Mouse (Mus musculus) lung, adult 2 months (tissue): ENCODE results near the gene Hist1h2bb. TPM values are rescaled to one million over a fixed set of nuclear protein-coding genes. Genes with fewer than 3 reads are reported as not detected.
"Not testable (repeated sequence)": the region's sequence is repeated elsewhere in the genome, so short reads cannot be mapped to it uniquely, and the experiment has no call there.

Source experiments
- DNase-seq: peaks from one replicate; pipeline ENCODE4 v3.0.0; 2022
- H3K4me1 ChIP-seq: fragments of 200-500 bp; 2 replicates; pipeline ENCODE4 v1.6.1; 2011; ENCODE audit warnings: low read length; ENCODE audit not compliant: control insufficient read depth, insufficient read depth
- H3K4me3 ChIP-seq: fragments of 200-500 bp; replicated peaks from 2 replicates; pipeline ENCODE3; 2011; ENCODE audit warnings: low read depth, mild to moderate bottlenecking, control low read depth, low read length; ENCODE audit errors: extremely low read depth
- CTCF ChIP-seq: fragments of 200-500 bp; IDR thresholded peaks from 2 replicates; pipeline ENCODE4 v1.5.1; 2011; ENCODE audit warnings: mild to moderate bottlenecking, low read length, control low read depth; ENCODE audit not compliant: insufficient read depth
- POLR2A ChIP-seq: fragments of 200-500 bp; IDR thresholded peaks from 2 replicates; pipeline ENCODE4 v1.6.1; 2011; ENCODE audit warnings: low read depth, mild to moderate bottlenecking, control low read depth, low read length, borderline replicate concordance; ENCODE audit errors: extremely low read depth
- WGBS: fragments of 180-500 bp; shearing (Covaris S2); methylation state at CpG from one replicate; pipeline ENCODE4 v1.1.7; 2018; 5-methylcytosine and 5-hydroxymethylcytosine counted together
- polyA plus RNA-seq: library from polyadenylated mRNA; depleted of rRNA; stranded (reverse); fragments of >200 nt; gene quantifications from 2 replicates; pipeline ENCODE4 v1.2.3, GENCODE M21; 2012

Gene Hist1h2bb
- polyA plus RNA-seq, 1 experiment: 2.5 TPM

DNA sequence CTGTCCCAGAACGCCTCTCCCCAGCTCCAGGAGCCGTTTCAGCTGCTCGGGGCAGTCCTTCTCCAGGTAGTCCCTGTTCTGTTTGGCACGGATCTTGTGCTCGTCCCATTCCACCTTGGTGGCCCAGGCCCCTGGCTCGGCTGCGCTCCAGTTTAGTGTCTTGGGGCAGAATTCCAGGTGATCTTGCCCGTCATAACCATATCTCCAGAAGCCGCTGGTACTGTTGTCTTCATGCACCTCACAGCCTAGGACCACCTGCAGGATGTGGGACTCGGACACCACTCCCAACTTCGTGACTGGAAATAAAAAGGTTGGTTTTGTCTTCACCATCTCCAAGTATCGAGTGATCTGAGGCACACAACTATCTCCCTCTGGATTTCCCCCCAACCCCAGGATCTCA is 39.8 kb upstream of the Hist1h2bb start:
- TF ChIP-seq POLR2A (no peak), CTCF (no peak)
- WGBS: 95% methylated on average over 12 of the region's 12 CpGs
- no peak for DNase-seq
- Histone ChIP-seq H3K4me3 (no peak overlapping the region), H3K4me1 (peaks cover 2% of the 10 kb centered on the region; the same call in 1 of the 2 replicates)

DNA sequence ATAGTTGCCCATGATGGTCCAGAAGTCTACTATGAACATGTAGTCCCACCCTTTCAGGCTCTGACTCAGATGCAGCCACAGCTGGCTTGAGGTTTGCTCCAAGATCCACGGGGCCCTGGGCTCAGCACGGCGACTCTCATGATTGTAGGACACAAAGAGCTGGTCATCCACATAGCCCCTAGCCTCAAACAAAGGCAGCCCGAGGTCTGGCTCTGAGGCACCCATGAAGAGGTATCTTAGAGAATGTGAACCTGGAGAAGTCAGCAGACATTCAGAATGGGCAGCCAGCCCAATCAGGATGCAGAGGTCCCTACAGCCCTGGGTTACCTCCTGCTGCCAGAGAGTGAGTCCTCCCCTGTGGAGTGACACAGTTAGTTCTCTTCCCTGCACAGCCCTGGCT is 38.5 kb upstream of the Hist1h2bb start:
- no peak for DNase-seq
- WGBS: 87% methylated on average over 4 of the region's 4 CpGs
- TF ChIP-seq CTCF (no peak), POLR2A (no peak)

DNA sequence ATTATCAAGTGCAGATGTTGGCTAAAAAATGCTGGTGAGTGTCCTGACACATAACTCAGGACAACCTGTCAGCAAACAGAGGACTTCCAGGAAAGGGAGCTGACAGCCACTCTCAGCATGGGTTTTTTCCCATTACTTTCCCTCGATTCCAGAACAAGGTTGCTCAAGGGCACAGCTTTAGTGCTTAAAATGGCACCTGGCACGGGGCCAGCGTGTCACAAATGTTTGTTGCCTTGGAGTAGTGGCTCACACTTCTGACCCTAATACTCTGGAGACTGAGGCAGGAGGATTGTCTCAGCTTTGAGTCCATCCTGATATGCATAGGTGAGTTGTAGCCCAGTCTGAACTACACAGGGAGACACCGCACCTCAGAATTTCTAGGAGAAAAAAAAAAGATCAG is 37.9 kb upstream of the Hist1h2bb start:
- Histone ChIP-seq H3K4me3 (no peak overlapping the region), H3K4me1 (peaks cover 2% of the 10 kb centered on the region; the same call in 1 of the 2 replicates)
- TF ChIP-seq POLR2A (no peak), CTCF (no peak)
- 62% methylated on average over 4 of the region's 4 CpGs for WGBS
- DNase-seq: no peak

More for the DNA sequence above, 38.5 kb upstream of the Hist1h2bb start:
- Histone ChIP-seq H3K4me3 (no peak overlapping the region), H3K4me1 (peaks cover 2% of the 10 kb centered on the region; the same call in 1 of the 2 replicates)

DNA sequence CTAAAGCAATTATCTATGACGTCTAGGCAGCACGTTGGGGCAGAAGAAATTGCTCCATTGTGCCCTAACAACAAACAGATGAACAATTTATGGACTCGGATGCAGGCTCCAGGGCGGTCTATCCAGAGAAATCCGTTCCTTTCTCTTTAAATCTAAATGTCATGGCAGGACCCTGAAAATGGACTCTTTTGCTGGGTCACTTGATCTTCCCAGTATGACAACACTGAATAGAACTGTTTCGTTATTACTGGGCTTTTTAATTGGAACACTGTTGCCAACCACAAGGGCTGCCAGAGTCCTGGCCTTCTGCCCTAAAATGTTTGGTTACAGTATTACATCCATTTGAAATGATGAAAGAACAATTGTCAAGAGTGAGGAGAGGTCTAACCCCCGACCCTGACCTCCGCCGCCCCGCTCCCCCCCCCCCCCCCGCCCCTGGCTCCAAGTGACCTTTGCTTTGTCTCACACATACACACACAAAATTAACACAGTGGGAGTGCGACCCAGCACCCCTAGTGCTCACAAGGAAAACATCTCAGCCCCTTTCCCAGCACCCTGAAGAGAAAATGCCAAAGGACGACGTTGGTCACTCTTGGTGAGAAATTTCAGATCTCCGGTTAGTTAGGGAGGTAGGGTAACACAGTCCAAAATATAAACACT is 36.7 kb upstream of the Hist1h2bb start:
- TF ChIP-seq CTCF (no peak), POLR2A (no peak)
- 20% methylated on average over 15 of the region's 15 CpGs for WGBS
- DNase-seq: no peak
- peaks cover 2% of the 10 kb centered on the region; the same call in 1 of the 2 replicates for H3K4me1 ChIP-seq
- H3K4me3 ChIP-seq: peak overlapping the region; percentile 74

DNA sequence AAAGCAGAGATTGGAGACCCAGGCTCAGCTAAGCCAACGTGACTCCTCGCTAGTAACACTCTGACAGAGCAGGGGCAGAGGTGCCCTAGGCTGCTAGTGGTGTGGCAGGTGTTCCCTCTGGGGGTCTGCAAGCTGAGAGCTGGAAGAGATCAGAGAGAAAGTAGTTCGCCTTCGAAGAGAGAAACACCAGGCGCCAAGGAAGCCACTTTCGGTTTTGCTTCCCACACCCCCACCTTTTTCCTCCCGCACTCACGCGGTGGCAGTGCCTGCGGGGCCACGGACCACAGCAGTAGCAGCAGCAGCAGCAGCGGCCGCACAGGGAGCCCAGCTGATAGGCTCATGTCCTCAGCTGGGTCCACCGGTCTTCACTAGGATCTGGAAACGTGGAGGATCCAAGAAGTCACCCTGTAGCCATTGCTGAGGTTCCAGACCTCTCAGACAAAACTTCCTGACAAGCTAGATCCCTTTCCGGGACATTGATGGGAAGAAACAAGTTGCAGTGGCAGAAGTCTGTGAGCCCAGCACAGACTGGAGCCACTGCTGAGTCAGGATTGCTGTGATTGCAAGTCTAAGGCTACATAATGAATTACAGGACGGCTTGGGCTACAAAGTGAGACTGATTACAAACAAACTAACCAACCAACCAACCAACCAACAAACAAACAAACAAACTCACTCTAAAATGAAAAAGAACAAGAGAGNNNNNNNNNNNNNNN is 36.0 kb upstream of the Hist1h2bb start, which contains the start of gene Hfe:
Gene Hfe, minus strand, starts transcription at position 481 of the 716 bp plus-strand sequence.
- H3K4me3 ChIP-seq: peak within 1 kb of the TSS; percentile 74
- H3K4me1 ChIP-seq: peaks cover 2% of the 10 kb centered on the region; the same call in 1 of the 2 replicates
- peak; percentile 72; the same call in 1 of the 2 replicates for TF ChIP-seq POLR2A
- no peak for TF ChIP-seq CTCF
- WGBS: 1% methylated on average over 17 of the region's 17 CpGs
- peak; percentile 64 for DNase-seq

DNA sequence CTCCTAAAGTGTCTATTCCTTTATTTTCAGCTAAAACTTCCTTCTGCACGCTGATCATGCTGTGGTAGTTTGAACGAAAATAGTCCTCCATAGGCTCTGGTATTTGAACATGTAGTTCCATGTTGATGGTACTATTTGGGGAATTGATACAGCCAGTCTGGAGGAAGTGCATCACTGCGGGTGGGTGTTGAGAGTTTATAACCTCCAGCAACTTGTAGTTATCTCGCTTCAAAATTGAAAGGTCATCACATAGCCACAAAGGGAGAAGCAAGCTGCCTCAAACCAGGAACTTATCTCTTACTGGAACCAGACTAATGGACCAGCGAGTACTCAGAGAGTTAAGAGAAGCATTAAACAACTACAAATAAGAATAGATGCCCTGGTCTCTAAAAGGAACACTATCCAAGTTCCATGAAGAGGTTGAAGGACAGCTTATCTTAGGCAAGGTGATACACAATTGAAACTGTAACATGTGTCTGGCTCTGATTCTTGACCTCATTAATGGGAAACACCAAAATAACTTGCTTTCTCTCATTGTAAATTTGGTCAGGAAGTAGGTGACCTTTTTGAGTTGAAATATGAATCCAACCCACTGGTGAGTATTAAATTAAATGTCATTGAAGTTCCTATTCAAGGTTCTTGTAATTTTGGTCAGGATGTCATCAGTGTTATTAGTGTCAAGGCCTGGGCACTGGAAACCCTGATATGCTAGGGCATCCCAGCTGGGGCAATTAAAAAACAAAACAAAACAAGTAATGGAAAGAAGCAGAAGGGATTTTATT is 30.1 kb upstream of the Hist1h2bb start:
- TF ChIP-seq CTCF (no peak), POLR2A (no peak)

DNA sequence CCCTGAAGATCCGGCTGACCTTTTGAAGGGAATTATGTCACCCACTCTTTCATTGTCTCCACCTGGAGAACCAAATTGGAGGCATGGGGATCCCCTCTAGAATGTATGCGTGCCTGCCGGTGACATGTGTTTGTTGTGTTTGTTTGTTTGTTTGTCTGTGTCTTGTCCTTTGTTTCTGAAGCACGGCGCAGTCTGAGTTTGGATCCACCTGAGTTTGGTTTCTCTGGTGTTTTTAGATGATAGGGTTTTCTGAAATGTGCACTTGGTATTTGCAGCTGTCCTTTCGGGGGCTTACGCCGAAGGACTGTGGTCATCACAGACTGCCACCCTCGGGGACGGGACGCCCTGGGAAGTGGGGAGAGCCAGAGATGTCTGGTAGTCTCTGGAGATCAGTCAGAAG is 29.4 kb upstream of the Hist1h2bb start:
- TF ChIP-seq CTCF (no peak), POLR2A (no peak)
- no peaks in the 10 kb centered on the region for H3K4me1 ChIP-seq
- H3K4me3 ChIP-seq: no peak overlapping the region
- 49% methylated on average over 11 of the region's 11 CpGs for WGBS
- no peak for DNase-seq

More for the DNA sequence above, 30.1 kb upstream of the Hist1h2bb start:
- no peak overlapping the region for H3K4me3 ChIP-seq
- H3K4me1 ChIP-seq: no peaks in the 10 kb centered on the region
- whole genome bisulfite sequencing: 78% methylated on average over 5 of the region's 5 CpGs
- DNase-seq: no peak

DNA sequence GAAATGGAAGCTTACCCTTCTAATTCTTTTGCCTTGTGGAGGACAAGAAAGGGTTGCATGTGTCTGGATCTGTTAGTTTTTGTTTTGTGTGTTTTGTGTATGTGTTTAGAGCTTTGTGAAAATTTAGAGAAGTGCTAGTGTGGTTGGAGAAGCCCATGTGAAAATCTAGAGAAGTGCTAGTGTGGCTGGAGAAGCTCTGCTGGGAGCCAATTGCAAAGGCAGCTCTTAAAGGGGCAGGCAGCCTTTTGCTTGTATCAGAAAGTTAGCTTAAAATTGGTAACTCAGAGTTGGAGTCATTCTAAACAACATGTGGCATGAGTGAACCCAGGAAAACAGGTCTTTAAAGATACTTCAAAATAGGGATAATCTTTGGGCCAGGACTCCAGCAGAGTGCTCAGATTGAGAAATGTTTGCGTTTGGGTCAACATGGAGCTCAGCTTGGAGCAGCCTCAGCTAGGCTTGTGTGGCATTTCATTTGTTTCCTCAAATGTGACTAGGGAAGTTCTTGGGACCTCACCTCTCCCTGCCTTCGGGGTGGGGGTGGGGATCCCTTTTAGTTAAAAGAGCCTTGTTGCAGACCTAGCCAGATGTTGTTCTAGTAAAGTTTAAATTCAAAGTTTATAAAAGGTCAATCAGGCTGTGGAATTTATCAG is 28.8 kb upstream of the Hist1h2bb start:
- 19% methylated on average over 2 of the region's 2 CpGs for WGBS
- not testable (repeated sequence) for H3K4me1 ChIP-seq, DNase-seq, H3K4me3 ChIP-seq

DNA sequence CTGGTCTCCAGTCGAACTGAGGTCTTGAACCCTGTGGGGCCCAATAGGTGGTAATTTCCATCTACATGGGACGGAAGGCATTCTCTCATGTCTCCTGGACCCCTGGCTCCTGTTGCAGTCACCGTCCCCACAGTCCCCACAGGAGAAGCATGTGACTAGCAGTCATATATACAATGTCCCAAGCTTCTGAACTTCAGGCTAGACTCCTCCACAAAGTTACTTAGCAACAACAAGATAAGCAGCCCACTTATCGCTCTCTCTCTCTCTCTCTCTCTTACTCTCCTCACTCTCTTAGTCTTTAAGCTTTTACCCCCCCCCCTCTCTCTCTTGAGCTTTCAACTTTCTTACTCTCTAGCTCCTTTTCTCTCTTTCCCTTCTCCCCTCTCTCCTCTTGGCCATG is 22.3 kb upstream of the Hist1h2bb start:
- no peak for DNase-seq
- no peak for TF ChIP-seq CTCF
- TF ChIP-seq POLR2A: no peak
- 77% methylated on average over 4 of the region's 4 CpGs for WGBS
- no peak overlapping the region for H3K4me3 ChIP-seq
- H3K4me1 ChIP-seq: no peaks in the 10 kb centered on the region

DNA sequence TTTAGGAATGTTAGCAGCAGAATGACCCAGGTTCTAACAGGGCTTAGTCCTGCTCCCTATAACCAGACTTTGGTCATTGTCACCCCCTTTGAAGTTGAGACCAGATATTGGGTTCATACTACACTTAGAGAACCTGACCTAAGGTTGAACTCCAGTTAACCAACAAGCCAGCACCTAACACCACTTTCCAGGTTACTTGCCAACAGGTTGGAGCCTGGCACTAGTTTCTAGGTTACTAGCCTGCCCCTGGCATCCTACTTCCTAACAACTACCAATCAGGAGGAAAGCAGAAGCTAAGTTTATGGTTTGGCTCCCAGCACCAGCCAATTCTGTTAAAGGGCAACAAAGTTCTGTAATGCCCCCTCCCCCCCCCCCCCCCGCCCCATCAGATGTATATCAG is 21.3 kb upstream of the Hist1h2bb start:
- Histone ChIP-seq H3K4me3 (no peak overlapping the region), H3K4me1 (no peaks in the 10 kb centered on the region)
- no peak for DNase-seq
- WGBS: 95% methylated on average over 1 of the region's 1 CpGs
- TF ChIP-seq CTCF (no peak), POLR2A (no peak)
